Mouse (Mus musculus) neural tube, embryonic 14.5 days (tissue): ENCODE data around the gene Dgat2l6. TPM values are rescaled to one million over a fixed set of nuclear protein-coding genes. Genes with fewer than 3 reads are reported as not detected.
A peak's percentile ranks its signal among the peaks of the same experiment; 100 is the strongest.

Experiments
- ATAC-seq: fragments of 200-750 bp; cut with Nextera tagmentation; 2 replicates; pipeline ENCODE4 v1.8.0; 2017; ENCODE audit warnings: low read depth, mild to moderate bottlenecking, moderate TSS enrichment, moderate library complexity
- H3K27ac ChIP-seq: fragments of 300-500 bp; sonication (generic); 2 replicates; pipeline ENCODE4 v1.5.1; 2014; ENCODE audit warnings: low read depth, mild to moderate bottlenecking, control low read depth, low read length, moderate library complexity, mixed read lengths
- H3K27me3 ChIP-seq: fragments of 300-500 bp; sonication (generic); 2 replicates; pipeline ENCODE4 v1.6.1; 2014; ENCODE audit warnings: low read length; ENCODE audit not compliant: control insufficient read depth, insufficient read depth
- H3K36me3 ChIP-seq: fragments of 300-500 bp; sonication (generic); 2 replicates; pipeline ENCODE4 v1.6.1; 2014; ENCODE audit warnings: low read length, mixed read lengths; ENCODE audit not compliant: control insufficient read depth, insufficient read depth
- H3K4me1 ChIP-seq: fragments of 300-500 bp; sonication (generic); 2 replicates; pipeline ENCODE4 v1.6.1; 2014; ENCODE audit warnings: low read length; ENCODE audit not compliant: control insufficient read depth, insufficient read depth
- H3K4me2 ChIP-seq: fragments of 300-500 bp; sonication (generic); 2 replicates; pipeline ENCODE4 v1.6.1; 2014; ENCODE audit warnings: mild to moderate bottlenecking, low read depth, low read length, control low read depth
- H3K4me3 ChIP-seq: fragments of 300-500 bp; sonication (generic); 2 replicates; pipeline ENCODE4 v1.5.1; 2014; ENCODE audit warnings: low read depth, low read length, control low read depth, mixed read lengths
- H3K9ac ChIP-seq: fragments of 300-500 bp; sonication (generic); replicated peaks from 2 replicates; pipeline ENCODE4 v1.6.1; 2014; ENCODE audit warnings: low read depth, mild to moderate bottlenecking, control low read depth, low read length, mixed read lengths
- H3K9me3 ChIP-seq: fragments of 300-500 bp; sonication (generic); 2 replicates; pipeline ENCODE4 v1.6.1; 2016; ENCODE audit warnings: low read length; ENCODE audit not compliant: control insufficient read depth
- WGBS: fragments of 180-500 bp; shearing (Covaris S2); extraction: QIAGEN DNeasy Blood & Tissue Kit; methylation state at CpG from one replicate; pipeline ENCODE4 v1.1.7; 2014; 5-methylcytosine and 5-hydroxymethylcytosine counted together
- polyA plus RNA-seq: library from polyadenylated mRNA; unstranded; fragments of >200 nt; fragmentation: Nextera tagmentation; extraction: Ambion mirVana; gene quantifications from 2 replicates; pipeline ENCODE4 v1.2.1, GENCODE M21; 2014

Gene Dgat2l6
- not detected in 2 replicates for polyA plus RNA-seq

DNA sequence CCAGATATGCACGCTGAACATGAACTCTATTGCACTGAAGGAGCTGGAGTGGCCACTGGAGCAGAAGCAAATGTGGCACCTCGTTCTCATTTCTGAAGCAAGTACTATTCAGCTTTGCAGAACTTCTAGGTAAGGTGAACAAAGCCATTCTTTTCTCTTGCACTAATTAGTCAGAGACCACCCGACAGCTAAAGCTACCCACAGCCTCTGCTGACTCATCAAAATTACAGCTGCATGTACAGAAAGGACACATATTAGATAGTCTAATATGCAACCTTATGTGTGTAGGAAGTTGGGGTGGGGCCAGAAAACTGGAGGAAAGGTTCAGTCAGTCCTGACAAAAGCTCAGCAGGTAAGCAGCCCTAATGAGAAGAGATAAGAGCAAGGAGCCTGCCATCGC, at the start of gene Dgat2l6:
Gene Dgat2l6, plus strand, starts transcription at position 368 of the 400 bp plus-strand sequence.
- H3K4me3 ChIP-seq, result no peak within 1 kb of the TSS
- H3K4me1 ChIP-seq, result no peaks in the 10 kb centered on the region
- 92% methylated on average over 4 of the region's 4 CpGs for WGBS
- no peak within 1 kb of the TSS for H3K27ac ChIP-seq
- no peaks in the 10 kb centered on the region for H3K9me3 ChIP-seq
- H3K4me2 ChIP-seq, result no peak within 1 kb of the TSS
- no peak within 1 kb of the TSS for H3K9ac ChIP-seq
- H3K27me3 ChIP-seq, result no peaks in the 10 kb centered on the region
- ATAC-seq, result no peak
- no peaks in the 10 kb centered on the region for H3K36me3 ChIP-seq

DNA sequence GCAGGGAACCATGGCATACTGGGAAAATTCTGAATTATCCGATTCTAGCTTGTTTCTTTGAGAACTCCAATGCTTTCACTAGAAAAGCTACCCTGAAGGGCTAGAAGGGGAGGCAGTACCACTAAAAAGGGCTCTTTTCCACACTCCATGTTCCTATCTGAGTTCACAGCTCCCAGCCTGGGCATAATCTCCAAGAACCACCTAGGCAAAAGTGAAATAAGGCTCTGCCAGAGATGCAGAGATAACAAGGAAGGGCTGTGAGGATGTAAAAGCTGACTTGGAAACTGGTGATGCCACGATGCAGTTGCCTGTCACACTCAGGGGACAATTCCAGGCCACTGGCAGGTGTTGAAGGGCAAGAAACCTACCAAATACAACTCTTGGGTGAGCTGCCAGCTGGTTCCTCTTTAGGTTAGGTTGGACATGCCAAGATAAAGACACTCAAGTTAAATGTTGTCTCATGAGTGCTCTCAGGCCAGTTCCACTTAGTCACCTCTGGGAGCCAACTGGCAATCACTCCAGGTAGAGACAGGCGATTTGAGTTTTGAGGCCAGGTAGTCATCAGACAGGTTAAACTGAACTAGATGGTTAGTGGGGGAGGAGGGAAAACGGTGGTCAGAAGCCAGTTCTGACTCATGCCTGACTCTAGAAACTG, 48.9 kb upstream of the Dgat2l6 start:
- ATAC-seq, result no peak
- Histone ChIP-seq H3K4me1 (no peaks in the 10 kb centered on the region), H3K27ac (no peak overlapping the region), H3K9ac (no peak overlapping the region), H3K4me3 (no peak overlapping the region), H3K36me3 (no peaks in the 10 kb centered on the region), H3K27me3 (no peaks in the 10 kb centered on the region), H3K4me2 (no peak overlapping the region), H3K9me3 (no peaks in the 10 kb centered on the region)
- 81% methylated on average over 4 of the region's 4 CpGs for WGBS

DNA sequence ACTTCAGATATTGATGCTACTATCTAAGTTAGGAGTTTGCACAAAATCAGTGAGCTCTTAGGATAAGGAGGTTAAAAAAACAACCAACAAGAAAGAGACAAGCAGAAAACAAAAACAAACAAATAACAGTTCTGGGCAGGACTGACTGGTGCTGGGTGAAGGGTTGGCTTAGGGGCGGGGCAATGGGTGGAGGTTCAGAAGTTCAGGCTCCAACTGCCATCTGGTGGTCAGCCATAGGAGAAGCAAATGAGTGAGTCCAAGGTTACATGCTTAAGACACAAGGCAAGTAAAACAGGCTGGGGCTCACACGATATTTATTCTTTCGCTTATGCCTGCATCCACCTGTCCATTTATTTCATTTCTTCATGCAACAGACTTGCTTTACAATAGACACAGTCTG, 44.3 kb upstream of the Dgat2l6 start:
- Histone ChIP-seq H3K27me3 (no peaks in the 10 kb centered on the region), H3K9me3 (no peaks in the 10 kb centered on the region), H3K4me2 (no peak overlapping the region), H3K9ac (no peak overlapping the region), H3K27ac (no peak overlapping the region), H3K36me3 (no peaks in the 10 kb centered on the region), H3K4me3 (no peak overlapping the region), H3K4me1 (no peaks in the 10 kb centered on the region)
- ATAC-seq, result peak; percentile 93
- 34% methylated on average over 3 of the region's 3 CpGs for WGBS

GRCm38 (mm10) chrX:100493500-100494067, 31.1 kb upstream of the Dgat2l6 start:
- H3K27ac ChIP-seq, result no peak overlapping the region
- H3K9ac ChIP-seq, result no peak overlapping the region
- H3K4me2 ChIP-seq, result peak overlapping the region; percentile 46
- H3K36me3 ChIP-seq, result no peaks in the 10 kb centered on the region; the same call in 1 of the 2 replicates
- H3K9me3 ChIP-seq, result no peaks in the 10 kb centered on the region
- WGBS, result 20% methylated on average over 22 of the region's 22 CpGs
- H3K4me3 ChIP-seq, result peak overlapping the region; percentile 50
- peaks cover 3% of the 10 kb centered on the region for H3K27me3 ChIP-seq
- peak; percentile 59; the same call in 1 of the 2 replicates for ATAC-seq
- H3K4me1 ChIP-seq, result no peaks in the 10 kb centered on the region

DNA sequence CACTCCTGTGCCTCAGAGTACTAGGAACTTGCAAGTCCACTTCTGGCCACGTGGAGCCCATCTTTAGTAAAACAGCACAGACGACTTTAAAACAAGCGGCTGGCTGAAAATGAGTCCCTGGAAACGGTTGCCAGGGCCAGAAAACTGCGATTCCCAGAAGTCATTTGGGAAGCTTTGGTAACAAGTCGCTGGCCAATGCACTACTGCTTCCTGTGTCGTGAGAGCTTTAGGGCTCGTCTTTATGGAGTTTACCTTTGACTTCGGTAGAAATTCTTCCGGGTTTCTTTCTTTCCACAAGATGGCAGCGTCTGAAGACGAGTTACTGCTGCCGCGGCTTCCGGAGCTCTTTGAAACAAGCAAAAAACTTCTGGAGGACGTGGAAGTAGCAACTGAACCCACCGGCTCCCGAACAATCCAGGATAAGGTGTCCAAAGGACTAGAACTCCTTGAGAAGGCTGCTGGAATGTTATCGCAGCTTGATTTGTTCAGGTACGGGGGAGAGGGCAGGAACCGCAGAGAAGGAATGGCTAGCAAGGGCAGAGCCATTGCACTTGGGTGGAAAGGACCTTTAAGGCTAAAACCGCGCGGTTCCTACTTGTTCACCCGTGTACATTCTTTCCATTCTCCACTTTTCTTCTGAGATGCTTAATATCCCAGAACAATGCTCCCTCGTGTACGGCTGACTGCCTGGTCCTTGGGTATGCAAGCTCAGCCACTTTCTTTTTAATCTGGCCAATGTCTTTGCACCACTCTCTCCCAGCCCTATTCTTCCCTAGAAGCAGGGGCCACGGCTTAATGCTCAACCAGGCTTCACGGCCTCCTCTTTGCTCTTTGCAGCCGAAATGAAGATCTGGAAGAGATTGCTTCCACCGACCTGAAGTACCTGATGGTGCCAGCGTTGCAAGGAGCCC, 30.3 kb upstream of the Dgat2l6 start, which contains the start of gene Igbp1:
Gene Igbp1, plus strand, starts transcription at position 224 of the 911 bp plus-strand sequence.
- Histone ChIP-seq H3K27ac (0 out of 2 replicates have a peak within 1 kb of the TSS, but pooled peaks have one; percentile 4), H3K4me1 (no peaks in the 10 kb centered on the region), H3K4me2 (peak within 1 kb of the TSS; percentile 46), H3K4me3 (peak within 1 kb of the TSS; percentile 50), H3K9ac (peak within 1 kb of the TSS; percentile 37; the same call in 1 of the 2 replicates), H3K27me3 (no peaks in the 10 kb centered on the region; the same call in 1 of the 2 replicates), H3K9me3 (no peaks in the 10 kb centered on the region), H3K36me3 (no peaks in the 10 kb centered on the region; the same call in 1 of the 2 replicates)
- peak; percentile 98 for ATAC-seq
- 15% methylated on average over 32 of the region's 32 CpGs for WGBS

GRCm38 (mm10) chrX:100504175-100504851, 20.3 kb upstream of the Dgat2l6 start:
- Histone ChIP-seq H3K9ac (no peak overlapping the region), H3K4me1 (no peaks in the 10 kb centered on the region), H3K27me3 (no peaks in the 10 kb centered on the region), H3K4me2 (no peak overlapping the region), H3K4me3 (no peak overlapping the region), H3K27ac (no peak overlapping the region), H3K36me3 (no peaks in the 10 kb centered on the region), H3K9me3 (no peaks in the 10 kb centered on the region)
- ATAC-seq, result no peak
- 85% methylated on average over 5 of the region's 5 CpGs for WGBS

DNA sequence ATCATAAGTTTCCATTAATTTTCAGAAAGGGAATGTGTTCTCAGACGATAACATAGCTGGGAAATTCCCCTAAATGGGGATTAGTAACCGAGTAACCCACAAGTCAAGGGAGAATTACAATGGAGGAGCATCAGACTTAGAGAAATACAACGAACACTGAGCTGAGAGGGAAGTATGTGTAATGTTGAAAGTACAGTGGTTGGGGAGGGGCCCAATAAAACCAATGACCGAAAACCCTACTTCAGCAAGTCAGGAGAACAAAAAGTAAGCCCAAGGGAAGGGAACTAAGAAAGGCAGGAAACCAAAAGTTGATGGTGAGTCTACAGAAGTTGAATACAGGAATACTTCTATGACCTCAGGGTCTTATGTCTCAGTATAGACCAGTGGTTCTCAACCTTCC, 16.5 kb upstream of the Dgat2l6 start:
- Histone ChIP-seq H3K4me3 (no peak overlapping the region), H3K9me3 (no peaks in the 10 kb centered on the region), H3K9ac (no peak overlapping the region), H3K36me3 (no peaks in the 10 kb centered on the region), H3K27ac (no peak overlapping the region), H3K4me1 (no peaks in the 10 kb centered on the region), H3K4me2 (no peak overlapping the region), H3K27me3 (no peaks in the 10 kb centered on the region)
- WGBS, result 96% methylated on average over 4 of the region's 4 CpGs
- no peak for ATAC-seq

GRCm38 (mm10) chrX:100509921-100510320, 14.7 kb upstream of the Dgat2l6 start:
- 92% methylated on average over 3 of the region's 3 CpGs for WGBS
- ATAC-seq, result no peak
- Histone ChIP-seq H3K4me3 (no peak overlapping the region), H3K36me3 (no peaks in the 10 kb centered on the region), H3K27ac (no peak overlapping the region), H3K9me3 (no peaks in the 10 kb centered on the region), H3K4me2 (no peak overlapping the region), H3K27me3 (no peaks in the 10 kb centered on the region), H3K4me1 (no peaks in the 10 kb centered on the region), H3K9ac (no peak overlapping the region)
